Mouse (Mus musculus) brown adipose tissue, adult 24 weeks (tissue): ENCODE measurements around the gene Bhmt. TPM values are rescaled to one million over a fixed set of nuclear protein-coding genes. Genes with fewer than 3 reads are reported as not detected.

Experiments used
- H3K27ac ChIP-seq: fragments of 200-500 bp; replicated peaks from 2 replicates; pipeline ENCODE4 v1.5.1; 2012; ENCODE audit warnings: low read depth, mild to moderate bottlenecking, low read length
- H3K4me1 ChIP-seq: fragments of 200-500 bp; 2 replicates; pipeline ENCODE4 v1.6.1; 2012; ENCODE audit warnings: low read length, mixed read lengths; ENCODE audit not compliant: control insufficient read depth, insufficient read depth, insufficient read length
- H3K4me3 ChIP-seq: fragments of 200-500 bp; 2 replicates; pipeline ENCODE4 v1.5.1; 2012; ENCODE audit warnings: low read depth, mild to moderate bottlenecking, low read length, moderate library complexity; ENCODE audit not compliant: insufficient read depth
- polyA plus RNA-seq: library from polyadenylated mRNA; stranded (reverse); fragments of >200 nt; gene quantifications from 2 replicates; pipeline ENCODE4 v1.2.4, GENCODE M21; 2012; ENCODE audit not compliant: missing spikeins, insufficient read depth, insufficient read length

The Bhmt gene
- 2.1 TPM in 1 of 2 replicates, not detected in the other for polyA plus RNA-seq

GRCm38 (mm10) chr13:93637282-93638245, at the start of gene Bhmt:
Bhmt (minus strand) TSS chr13:93637961.
- Histone ChIP-seq H3K4me3 (no peak within 1 kb of the TSS), H3K27ac (no peak within 1 kb of the TSS), H3K4me1 (no peaks in the 10 kb centered on the region)

- Histone ChIP-seq H3K4me3 (no peak overlapping the region), H3K27ac (no peak overlapping the region), H3K4me1 (no peaks in the 10 kb centered on the region)
Measured at GRCm38 (mm10) chr13:93687321-93687720, 49.6 kb upstream of the Bhmt start.

GRCm38 (mm10) chr13:93685226-93685625, 47.5 kb upstream of the Bhmt start:
- H3K4me1 ChIP-seq = no peaks in the 10 kb centered on the region
- H3K4me3 ChIP-seq = no peak overlapping the region
- no peak overlapping the region for H3K27ac ChIP-seq

- Histone ChIP-seq H3K4me1 (no peaks in the 10 kb centered on the region), H3K4me3 (no peak overlapping the region), H3K27ac (no peak overlapping the region)
Measured at GRCm38 (mm10) chr13:93683336-93683735, 45.6 kb upstream of the Bhmt start.

GRCm38 (mm10) chr13:93676864-93677263, 39.1 kb upstream of the Bhmt start:
- no peak overlapping the region for H3K27ac ChIP-seq
- no peak overlapping the region for H3K4me3 ChIP-seq
- no peaks in the 10 kb centered on the region for H3K4me1 ChIP-seq

DNA sequence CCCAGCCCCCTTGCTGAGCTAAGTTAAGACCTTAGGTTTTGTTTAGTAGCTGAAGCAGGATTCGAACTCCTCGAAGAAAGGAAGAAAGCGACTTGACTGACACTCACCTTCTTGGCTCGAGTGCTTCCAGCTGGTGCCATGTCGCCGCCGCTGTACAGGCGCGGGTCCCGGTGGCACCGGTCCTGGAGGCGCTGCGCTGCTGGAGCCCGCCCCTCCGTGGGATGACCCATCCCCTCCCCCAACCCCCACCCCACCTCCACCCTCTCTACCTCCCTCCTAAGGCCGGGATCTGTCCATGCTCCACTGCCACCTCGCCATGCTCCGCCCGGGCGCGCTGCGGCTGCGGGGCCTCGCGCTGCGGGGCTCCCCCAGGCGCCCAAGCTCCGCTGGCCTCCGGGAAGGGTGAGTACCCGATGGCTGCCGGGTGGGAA, 36.4 kb upstream of the Bhmt start, which contains the start of the genes Bhmt2 and Dmgdh:
Bhmt2 (minus strand) TSS at position 172 of the 431 bp plus-strand sequence.
Dmgdh (plus strand) TSS at position 303 of the 431 bp plus-strand sequence.
- no peak within 1 kb of the TSS for H3K27ac ChIP-seq
- no peak within 1 kb of the TSS for H3K4me3 ChIP-seq
- no peaks in the 10 kb centered on the region for H3K4me1 ChIP-seq

DNA sequence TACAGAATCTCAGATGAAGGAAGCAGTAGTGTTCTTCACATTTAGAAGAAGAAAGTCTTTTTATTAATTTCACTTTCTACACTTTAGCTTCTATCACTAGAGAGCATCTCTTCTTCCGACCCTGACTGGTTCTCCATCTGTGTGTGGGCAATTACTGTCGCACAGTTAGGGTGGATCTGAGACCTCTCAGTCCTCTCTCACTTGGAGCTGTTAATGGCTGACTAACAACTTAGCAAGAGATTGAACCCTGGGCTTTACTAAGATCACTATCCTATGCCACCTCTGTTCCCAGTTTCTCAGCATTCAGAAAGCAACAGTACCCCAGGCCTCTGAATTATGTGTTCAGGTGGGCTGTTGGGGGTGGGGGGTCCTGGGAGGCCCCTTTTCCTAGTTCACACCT, 35.5 kb upstream of the Bhmt start:
- no peak overlapping the region for H3K27ac ChIP-seq
- H3K4me3 ChIP-seq = no peak overlapping the region
- H3K4me1 ChIP-seq = no peaks in the 10 kb centered on the region

DNA sequence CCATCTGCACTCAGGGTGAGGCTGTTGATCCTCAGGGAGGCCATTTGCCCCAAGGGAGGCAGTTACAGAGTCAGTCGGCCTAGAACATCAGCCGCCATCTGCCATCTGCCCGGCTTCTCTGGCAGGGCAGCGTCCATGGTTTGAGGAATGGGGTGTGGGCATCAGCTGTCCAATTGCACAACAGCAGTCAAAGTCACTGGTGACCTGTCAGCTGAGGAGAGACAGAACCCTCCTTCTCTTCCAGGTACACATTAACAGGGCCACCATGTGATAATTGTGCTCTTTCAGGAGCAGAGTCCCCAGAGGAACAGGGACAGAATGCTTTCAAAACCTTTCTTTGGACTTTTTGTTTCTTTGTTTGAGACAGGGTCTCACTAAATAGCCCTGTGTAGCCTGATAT, 34.6 kb upstream of the Bhmt start:
- H3K4me1 ChIP-seq = no peaks in the 10 kb centered on the region
- no peak overlapping the region for H3K27ac ChIP-seq
- no peak overlapping the region for H3K4me3 ChIP-seq

DNA sequence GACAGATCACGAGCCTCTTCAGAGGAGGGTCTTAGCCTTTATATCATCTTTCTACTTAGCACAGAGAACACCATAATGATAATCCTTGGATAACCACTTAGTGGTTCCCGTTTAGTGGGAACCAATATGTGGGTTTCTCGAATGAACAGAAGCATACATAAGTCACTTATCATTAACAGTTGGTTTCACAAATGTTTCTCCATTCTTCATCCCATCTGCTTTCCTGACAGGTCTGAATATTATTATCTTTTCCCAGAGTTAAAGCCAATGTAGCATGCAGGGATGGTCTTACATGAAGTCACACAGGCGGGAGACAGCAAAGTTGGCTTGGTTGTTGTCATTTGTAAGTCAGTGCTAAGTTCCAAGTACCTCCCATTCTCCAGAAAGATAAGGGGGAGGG, 29.8 kb upstream of the Bhmt start:
- H3K4me1 ChIP-seq = no peaks in the 10 kb centered on the region

GRCm38 (mm10) chr13:93657941-93658340, 20.2 kb upstream of the Bhmt start:
- Histone ChIP-seq H3K4me3 (no peak overlapping the region), H3K4me1 (no peaks in the 10 kb centered on the region), H3K27ac (no peak overlapping the region)

More for the DNA sequence above, 29.8 kb upstream of the Bhmt start:
- Histone ChIP-seq H3K4me3 (no peak overlapping the region), H3K27ac (no peak overlapping the region)

DNA sequence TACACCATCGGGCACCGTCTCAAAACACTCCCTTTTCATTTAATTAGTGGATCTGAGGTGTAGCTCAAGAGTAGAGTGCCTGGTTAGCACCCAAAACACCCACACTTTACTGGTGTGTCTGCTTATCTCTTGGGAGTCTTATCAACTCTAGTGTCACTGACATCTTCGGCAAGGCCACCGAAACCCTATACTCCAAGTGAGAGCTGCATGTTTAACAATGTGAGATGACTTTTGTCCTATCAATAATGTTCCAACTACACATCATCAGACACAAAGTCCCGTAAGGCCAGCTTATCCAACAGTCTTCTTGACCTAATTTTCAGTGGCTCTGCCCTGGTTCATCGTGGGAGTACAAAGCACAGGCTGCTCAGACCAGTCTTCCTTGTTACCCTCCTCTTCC, 15.6 kb upstream of the Bhmt start:
- Histone ChIP-seq H3K27ac (no peak overlapping the region), H3K4me1 (no peaks in the 10 kb centered on the region), H3K4me3 (no peak overlapping the region)

- no peaks in the 10 kb centered on the region for H3K4me1 ChIP-seq
- no peak overlapping the region for H3K27ac ChIP-seq
- no peak overlapping the region for H3K4me3 ChIP-seq
Measured at GRCm38 (mm10) chr13:93648387-93649130, 10.8 kb upstream of the Bhmt start.

DNA sequence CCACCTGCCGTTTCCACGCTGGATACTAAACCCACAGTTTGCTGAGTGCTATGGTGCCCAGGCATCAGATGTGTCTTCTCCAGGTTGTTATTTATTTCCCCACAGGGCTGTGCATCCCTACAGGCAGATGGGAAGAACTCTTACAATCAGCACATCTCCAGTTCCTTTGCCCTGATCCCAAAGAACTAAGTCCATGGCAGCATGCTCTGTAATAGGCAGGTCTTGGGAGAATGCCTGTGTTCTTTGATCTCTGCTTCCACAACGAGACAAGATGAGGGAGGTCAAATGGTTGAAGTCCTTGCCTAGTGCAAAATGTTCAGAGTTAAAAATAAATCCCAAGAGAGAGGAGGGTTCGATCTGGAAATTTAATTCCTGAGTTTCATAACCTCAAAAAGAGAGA, 1.9 kb upstream of the Bhmt start:
- Histone ChIP-seq H3K4me3 (no peak overlapping the region), H3K27ac (no peak overlapping the region), H3K4me1 (no peaks in the 10 kb centered on the region)

DNA sequence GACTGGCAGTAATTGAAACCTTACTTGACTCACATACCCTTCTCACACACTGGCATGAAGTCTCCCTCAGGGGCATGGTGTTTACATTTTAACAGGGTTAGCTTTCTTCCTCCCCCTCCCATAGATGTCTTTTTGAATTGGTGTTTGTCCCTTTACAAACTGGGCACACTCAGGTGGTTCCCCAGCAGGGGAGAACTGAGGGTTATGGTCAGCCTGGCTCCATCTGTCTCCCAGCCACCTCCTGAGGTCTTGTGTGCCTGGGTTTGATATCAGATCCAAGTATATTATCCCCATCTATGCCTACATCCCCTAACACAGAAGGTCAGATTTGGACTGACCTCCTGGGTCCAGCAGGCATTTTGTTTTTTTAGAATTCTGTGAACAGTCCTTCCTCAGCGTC, 1.2 kb downstream of the Bhmt start:
- Histone ChIP-seq H3K27ac (no peak overlapping the region), H3K4me3 (no peak overlapping the region), H3K4me1 (no peaks in the 10 kb centered on the region)

- no peaks in the 10 kb centered on the region for H3K4me1 ChIP-seq
- no peak overlapping the region for H3K27ac ChIP-seq
- no peak overlapping the region for H3K4me3 ChIP-seq
Measured at GRCm38 (mm10) chr13:93632927-93633326, 4.8 kb downstream of the Bhmt start.
